Mouse (Mus musculus): ENCODE measurements around the gene Cgas. TPM values are rescaled to one million over a fixed set of nuclear protein-coding genes. Genes with fewer than 3 reads are reported as not detected.
A peak's percentile ranks its signal among the peaks of the same experiment; 100 is the strongest.

The Cgas gene
- total and polyA plus RNA-seq, 3 experiments = 19.0 to 20.9 TPM; not detected in 1

GRCm38 (mm10) chr9:78427362-78427781, 15.7 kb downstream of the Cgas start (continued):
- TF ChIP-seq TCF12 (IDR thresholded peaks at IDR 0.05; ENCODE audit: low read depth, low read length) (peak; percentile 42; the same call in 1 of the 2 replicates), POLR2AphosphoS2 (IDR thresholded peaks at IDR 0.05; ENCODE audit: low read length) (no peak; the same call in 1 of the 2 replicates), EP300 (IDR thresholded peaks at IDR 0.05; ENCODE audit: low read depth in 1 of 2, low read length in 2 of 2) (no peak), ZMIZ1 (IDR thresholded peaks at IDR 0.05; ENCODE audit: low read depth, low read length) (peak; percentile 64; the same call in 1 of the 2 replicates), MAFK (IDR thresholded peaks at IDR 0.05; ENCODE audit: borderline replicate concordance, low read depth, low read length) (no peak), CHD1 (IDR thresholded peaks at IDR 0.05; ENCODE audit: low read depth, low read length) (peak; percentile 87)

GRCm38 (mm10) chr9:78401596-78401995, 41.4 kb downstream of the Cgas start:
- H3K79me2 ChIP-seq (ENCODE audit: control insufficient read depth, insufficient read depth, low read length, poor library complexity) = peaks cover 7% of the 10 kb centered on the region
- no peaks in the 10 kb centered on the region for H3K9me3 ChIP-seq (replicated peaks; ENCODE audit: insufficient read depth, low read length)
- no peak overlapping the region for H3K27ac ChIP-seq (ENCODE audit: control insufficient read depth, low read depth, low read length)
- no peak overlapping the region for H3K4me3 ChIP-seq (ENCODE audit: control insufficient read depth in 1 of 2, insufficient read depth in 1 of 2, low read depth in 2 of 2, low read length in 2 of 2)
- no peak for TF ChIP-seq RCOR1 (IDR thresholded peaks at IDR 0.05; ENCODE audit: low read depth, low read length)
- no peak for TF ChIP-seq ELF1 (IDR thresholded peaks at IDR 0.05; ENCODE audit: low read depth, low read length)
- no peak for TF ChIP-seq MAX (IDR thresholded peaks at IDR 0.05; ENCODE audit: low read length)
- no peak overlapping the region for H3K9ac ChIP-seq (ENCODE audit: control insufficient read depth, low read depth, low read length, poor library complexity, severe bottlenecking)
- peaks cover 2 to 4% of the 10 kb centered on the region in 2 experiments; a peak in 3 of 4 replicates for H3K4me1 ChIP-seq (ENCODE audit: control insufficient read depth in 1 of 2, insufficient read depth in 2 of 2, low read length in 2 of 2)
- peaks cover 8 to 13% of the 10 kb centered on the region in 2 experiments for H3K36me3 ChIP-seq (ENCODE audit: control insufficient read depth in 1 of 2, insufficient read depth in 2 of 2, low read length in 2 of 2)
- DNase-seq (ENCODE audit: low read depth, low spot score) = no peak
- H3K27me3 ChIP-seq (ENCODE audit: control insufficient read depth in 1 of 2, insufficient read depth in 2 of 2, low read length in 2 of 2) = no peaks in the 10 kb centered on the region

- no peak for DNase-seq (ENCODE audit: low read depth, low spot score)
- TF ChIP-seq POLR2AphosphoS5 (IDR thresholded peaks at IDR 0.05; ENCODE audit: borderline replicate concordance, low read depth, low read length) = no peak
- TF ChIP-seq ETS1 (IDR thresholded peaks at IDR 0.05; ENCODE audit: low read depth, low read length) = no peak
- no peak for TF ChIP-seq TCF12 (IDR thresholded peaks at IDR 0.05; ENCODE audit: low read depth, low read length)
- TF ChIP-seq SMC3 (IDR thresholded peaks at IDR 0.05; ENCODE audit: low read depth, low read length) = no peak
- no peak for TF ChIP-seq JUND (IDR thresholded peaks at IDR 0.05; ENCODE audit: low read depth, low read length)
- TF ChIP-seq USF1 (IDR thresholded peaks at IDR 0.05; ENCODE audit: low read depth, low read length) = no peak
- no peak for TF ChIP-seq MAX (IDR thresholded peaks at IDR 0.05; ENCODE audit: low read length)
- no peak for TF ChIP-seq MEF2A (IDR thresholded peaks at IDR 0.05; ENCODE audit: extremely low read depth, insufficient replicate concordance, low read depth, low read length, poor library complexity, severe bottlenecking)
- no peak for TF ChIP-seq POLR2A (IDR thresholded peaks at IDR 0.05; ENCODE audit: control insufficient read depth in 1 of 2, insufficient read depth in 1 of 2, low read depth in 1 of 2, low read length in 2 of 2, poor library complexity in 1 of 2)
- no peak for TF ChIP-seq GATA1 (IDR thresholded peaks at IDR 0.05; ENCODE audit: low read depth, low read length)
- TF ChIP-seq NELFE (IDR thresholded peaks at IDR 0.05; ENCODE audit: low read depth, low read length) = no peak
- no peak for TF ChIP-seq USF2 (IDR thresholded peaks at IDR 0.05; ENCODE audit: borderline replicate concordance in 1 of 2, insufficient read depth in 1 of 2, low read depth in 1 of 2, low read length in 2 of 2)
- no peak for TF ChIP-seq CHD1 (IDR thresholded peaks at IDR 0.05; ENCODE audit: low read depth, low read length)
- Histone ChIP-seq H3K27ac (ENCODE audit: control insufficient read depth, low read depth, low read length) (no peak overlapping the region), H3K4me1 (ENCODE audit: control insufficient read depth in 1 of 2, insufficient read depth in 2 of 2, low read length in 2 of 2) (peaks cover 2 to 4% of the 10 kb centered on the region in 2 experiments; a peak in 3 of 4 replicates), H3K79me2 (ENCODE audit: control insufficient read depth, insufficient read depth, low read length, poor library complexity) (peaks cover 13% of the 10 kb centered on the region), H3K36me3 (ENCODE audit: control insufficient read depth in 1 of 2, insufficient read depth in 2 of 2, low read length in 2 of 2) (peaks cover 9 to 11% of the 10 kb centered on the region in 2 experiments), H3K9ac (ENCODE audit: control insufficient read depth, low read depth, low read length, poor library complexity, severe bottlenecking) (no peak overlapping the region), H3K9me3 (replicated peaks; ENCODE audit: insufficient read depth, low read length) (no peaks in the 10 kb centered on the region), H3K4me3 (ENCODE audit: control insufficient read depth in 1 of 2, insufficient read depth in 1 of 2, low read depth in 2 of 2, low read length in 2 of 2) (no peak overlapping the region), H3K27me3 (ENCODE audit: control insufficient read depth in 1 of 2, insufficient read depth in 2 of 2, low read length in 2 of 2) (no peaks in the 10 kb centered on the region)
These were observed 42.5 kb downstream of the Cgas start for GRCm38 (mm10) chr9:78400570-78400969.
